Mouse (Mus musculus): ENCODE results near the gene Dzank1. TPM values are rescaled to one million over a fixed set of nuclear protein-coding genes. Genes with fewer than 3 reads are reported as not detected.

Gene Dzank1
- polyA plus RNA-seq, 1 experiment from 2014 or later: 1.4 TPM

DNA sequence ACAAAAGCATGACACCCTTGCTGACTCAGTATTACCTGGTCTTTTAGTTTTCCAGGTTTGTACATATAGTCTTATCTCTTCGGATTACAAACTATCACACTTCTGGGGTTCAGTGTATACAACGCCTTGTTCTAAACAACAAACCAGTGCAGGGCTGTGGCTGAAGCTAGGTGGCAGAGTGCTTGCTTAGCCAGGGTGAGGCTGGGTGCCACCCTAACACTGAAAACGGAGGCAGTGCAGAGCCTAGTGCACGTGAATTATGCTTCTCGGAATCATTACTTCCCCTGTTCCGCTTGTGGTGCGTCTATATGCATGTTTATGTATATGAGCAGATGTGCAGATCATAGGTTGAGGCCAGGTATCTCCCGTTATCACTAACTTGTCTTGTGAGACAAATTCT lies 98.6 kb downstream of the Dzank1 start:
- Histone ChIP-seq H3K9me3 (replicated peaks) (no peaks in the 10 kb centered on the region), H3K27me3 (ENCODE audit: low read depth, poor library complexity, severe bottlenecking) (no peaks in the 10 kb centered on the region), H3K4me1 (peaks cover 3% of the 10 kb centered on the region; the same call in 1 of the 2 replicates), H3K4me3 (no peak overlapping the region), H3K27ac (no peak overlapping the region), H3K36me3 (no peaks in the 10 kb centered on the region)
- 88% methylated on average over 8 of the region's 8 CpGs for WGBS
- no peak for DNase-seq (ENCODE audit: low spot score)

DNA sequence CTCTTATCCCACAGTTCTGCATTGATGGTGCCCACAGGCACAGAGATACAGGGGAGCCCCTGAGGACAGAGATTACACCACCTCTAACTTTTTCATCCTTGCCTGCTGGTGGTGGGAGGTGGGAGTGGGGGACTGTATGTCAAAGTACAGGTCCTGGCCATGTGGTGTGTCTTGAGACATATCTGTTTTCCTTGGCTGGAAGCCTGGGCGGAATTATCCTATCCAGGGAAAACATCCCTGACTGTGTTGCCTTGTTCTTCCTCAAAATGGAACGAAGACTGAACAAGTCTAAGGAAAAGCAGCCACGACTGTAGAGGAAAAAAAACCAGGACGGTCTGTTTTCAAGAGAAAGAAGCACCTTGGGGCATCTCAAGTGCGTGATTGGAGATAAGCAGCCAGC lies 99.4 kb downstream of the Dzank1 start:
- Histone ChIP-seq H3K27me3 (ENCODE audit: low read depth, poor library complexity, severe bottlenecking) (no peaks in the 10 kb centered on the region), H3K4me3 (no peak overlapping the region), H3K36me3 (no peaks in the 10 kb centered on the region), H3K27ac (no peak overlapping the region), H3K4me1 (peaks cover 3% of the 10 kb centered on the region; the same call in 1 of the 2 replicates), H3K9me3 (replicated peaks) (no peaks in the 10 kb centered on the region)
- no peak for DNase-seq (ENCODE audit: low spot score)
- WGBS: 92% methylated on average over 5 of the region's 5 CpGs

DNA sequence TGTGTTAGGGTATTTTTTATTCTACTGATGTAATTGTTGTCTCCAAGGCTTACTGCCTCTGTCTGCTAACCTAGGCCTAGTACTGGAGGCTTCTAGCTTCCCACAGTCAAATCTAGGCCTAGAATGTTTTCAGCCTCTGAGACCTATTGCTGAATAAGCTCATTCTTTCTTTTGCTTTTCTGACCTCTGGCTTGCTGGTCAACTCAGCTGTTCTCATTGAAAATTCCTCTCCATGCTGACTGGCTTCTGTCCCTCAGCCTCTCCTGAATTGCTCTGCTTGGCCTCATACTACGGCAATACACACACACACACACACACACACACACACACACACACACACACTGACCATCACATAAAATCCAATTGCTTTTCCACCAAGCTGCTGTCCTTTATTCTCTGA lies 101.5 kb downstream of the Dzank1 start:
- no peak overlapping the region for H3K27ac ChIP-seq
- WGBS: 80% methylated on average over 1 of the region's 1 CpGs

DNA sequence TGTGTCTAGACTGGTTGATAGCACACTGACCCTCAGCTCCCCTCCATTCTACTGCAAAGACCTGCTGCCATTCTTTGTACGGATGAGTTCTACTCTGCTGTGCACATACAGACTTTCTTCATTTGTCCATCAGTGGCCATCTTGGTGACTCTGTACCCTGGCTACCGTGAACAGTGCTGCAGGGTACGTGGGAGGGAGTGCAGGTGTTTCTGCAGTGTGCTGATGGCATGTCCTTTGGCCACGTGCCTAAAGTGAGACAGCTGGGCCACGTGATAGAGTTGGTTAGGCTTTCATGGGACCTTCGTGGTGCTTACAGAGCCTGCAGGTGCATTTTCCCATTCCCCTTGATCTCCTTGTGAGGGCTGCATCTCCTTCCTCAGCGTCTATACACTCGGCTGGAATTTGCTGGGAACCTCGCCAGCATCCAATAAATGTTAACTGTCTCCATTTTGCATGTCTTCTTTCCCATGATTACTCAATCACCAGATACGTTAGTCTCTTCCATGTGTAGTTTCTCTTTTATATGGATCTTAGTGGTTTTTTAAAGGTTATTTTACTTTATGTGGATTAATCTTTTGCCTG lies 105.0 kb downstream of the Dzank1 start:
- no peak for DNase-seq (ENCODE audit: low spot score)
- no peak overlapping the region for H3K4me3 ChIP-seq
- H3K9me3 ChIP-seq (replicated peaks): no peaks in the 10 kb centered on the region
- no peaks in the 10 kb centered on the region for H3K27me3 ChIP-seq (ENCODE audit: low read depth, poor library complexity, severe bottlenecking)
- H3K27ac ChIP-seq: no peak overlapping the region
- no peaks in the 10 kb centered on the region for H3K36me3 ChIP-seq
- 91% methylated on average over 10 of the region's 10 CpGs for WGBS
- peaks cover 16% of the 10 kb centered on the region for H3K4me1 ChIP-seq

More for the DNA sequence above, 101.5 kb downstream of the Dzank1 start:
- DNase-seq (ENCODE audit: low spot score): no peak
- Histone ChIP-seq H3K4me3 (no peak overlapping the region), H3K4me1 (no peaks in the 10 kb centered on the region; the same call in 1 of the 2 replicates), H3K36me3 (no peaks in the 10 kb centered on the region), H3K27me3 (ENCODE audit: low read depth, poor library complexity, severe bottlenecking) (no peaks in the 10 kb centered on the region), H3K9me3 (replicated peaks) (no peaks in the 10 kb centered on the region)

Other genes with a start within 250 kb of the Dzank1 start
- gene Ovol2, start 195.3 kb downstream of the Dzank1 start, polyA plus RNA-seq (2016; fragmentation: Nextera tagmentation; extraction: Ambion mirVana): 0.41 and 0.97 TPM in 2 replicates
- gene Kat14, start 158.4 kb downstream of the Dzank1 start, polyA plus RNA-seq (2016; fragmentation: Nextera tagmentation; extraction: Ambion mirVana): 68.7 and 71.3 TPM in 2 replicates
- 2.3 TPM in 1 of 2 replicates, not detected in the other for gene Pet117, start 158.4 kb downstream of the Dzank1 start, polyA plus RNA-seq (2016; fragmentation: Nextera tagmentation; extraction: Ambion mirVana)
- 29.7 and 35.8 TPM in 2 replicates for gene Polr3f, start 304 bp upstream of the Dzank1 start, polyA plus RNA-seq (2016; fragmentation: Nextera tagmentation; extraction: Ambion mirVana)
- 66.0 and 67.0 TPM in 2 replicates for gene Rbbp9, start 23.5 kb upstream of the Dzank1 start, polyA plus RNA-seq (2016; fragmentation: Nextera tagmentation; extraction: Ambion mirVana)
- 105 and 112 TPM in 2 replicates for gene Sec23b, start 28.8 kb upstream of the Dzank1 start, polyA plus RNA-seq (2016; fragmentation: Nextera tagmentation; extraction: Ambion mirVana)
- gene Smim26, start 66.6 kb upstream of the Dzank1 start, polyA plus RNA-seq (2016; fragmentation: Nextera tagmentation; extraction: Ambion mirVana): 24.0 and 30.7 TPM in 2 replicates
- 34.7 and 35.4 TPM in 2 replicates for gene Dtd1, start 72.5 kb upstream of the Dzank1 start, polyA plus RNA-seq (2016; fragmentation: Nextera tagmentation; extraction: Ambion mirVana)